Mouse (Mus musculus): ENCODE measurements around the gene Pdlim4. TPM values are rescaled to one million over a fixed set of nuclear protein-coding genes. Genes with fewer than 3 reads are reported as not detected.

The Pdlim4 gene
- polyA plus RNA-seq, 1 experiment from 2014 or later: 22.6 TPM

DNA sequence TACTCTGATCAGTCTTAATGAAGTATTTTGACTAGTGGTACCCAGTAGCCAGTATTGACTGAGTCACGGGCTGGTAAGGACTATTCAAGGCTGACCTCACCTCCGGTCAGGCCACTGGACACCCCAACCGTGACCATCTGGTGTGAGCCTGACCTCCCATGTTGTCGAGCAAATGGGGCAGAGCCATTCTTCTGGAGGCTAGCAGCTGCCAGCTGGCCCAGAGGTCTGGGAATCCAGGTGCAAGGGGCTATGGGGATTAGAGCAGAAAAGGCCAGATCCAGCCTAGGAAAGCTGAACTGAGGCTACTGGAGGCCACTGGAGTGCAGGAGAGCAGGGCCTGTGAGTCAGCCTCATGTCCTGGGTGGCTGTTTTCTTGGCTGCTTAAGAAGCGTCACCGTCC, 6.5 kb upstream of the Pdlim4 start:
- H3K36me3 ChIP-seq (ENCODE audit: control insufficient read depth, insufficient read depth): no peaks in the 10 kb centered on the region
- WGBS: 88% methylated on average over 6 of the region's 6 CpGs
- no peak overlapping the region for H3K9ac ChIP-seq (ENCODE audit: low read depth, low read length)
- H3K4me1 ChIP-seq (replicated peaks; ENCODE audit: control insufficient read depth, insufficient read depth, low read length): no peaks in the 10 kb centered on the region
- ATAC-seq: no peak
- no peaks in the 10 kb centered on the region for H3K9me3 ChIP-seq (ENCODE audit: control insufficient read depth)
- no peak overlapping the region for H3K4me2 ChIP-seq (replicated peaks; ENCODE audit: low read depth)
- no peak overlapping the region for H3K27ac ChIP-seq (ENCODE audit: low read depth, low read length)
- 0 out of 2 replicates have a peak, but pooled peaks cover 5% of the 10 kb centered on the region for H3K27me3 ChIP-seq (replicated peaks; ENCODE audit: control insufficient read depth, insufficient read depth, low read length)
- TF ChIP-seq CTCF (IDR thresholded peaks at IDR 0.05; ENCODE audit: low read depth): no peak
- H3K4me3 ChIP-seq (ENCODE audit: low read depth, low read length): no peak overlapping the region

DNA sequence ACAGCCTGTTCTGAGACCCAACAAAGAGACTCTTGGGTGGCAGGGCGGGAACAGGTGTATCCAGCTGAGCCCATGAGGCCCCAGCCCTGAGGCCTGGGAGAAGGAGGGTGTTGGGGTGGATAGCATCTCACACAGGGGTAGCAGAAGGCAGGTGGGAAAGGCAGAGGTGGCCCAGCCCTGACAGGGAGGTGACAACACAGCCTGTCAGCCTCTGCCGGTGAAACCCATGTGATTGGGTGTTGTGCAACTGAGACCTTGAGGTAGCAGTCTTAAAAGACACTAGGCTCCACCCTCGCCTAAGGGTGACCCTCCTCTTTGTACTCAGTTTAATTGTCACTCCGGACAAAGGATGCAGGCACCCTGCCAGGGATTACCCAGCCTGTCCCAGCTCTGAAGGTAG, 4.5 kb upstream of the Pdlim4 start:
- Histone ChIP-seq H3K27ac (ENCODE audit: low read depth, low read length) (no peak overlapping the region), H3K4me1 (replicated peaks; ENCODE audit: control insufficient read depth, insufficient read depth, low read length) (no peaks in the 10 kb centered on the region), H3K9me3 (ENCODE audit: control insufficient read depth) (no peaks in the 10 kb centered on the region), H3K36me3 (ENCODE audit: control insufficient read depth, insufficient read depth) (no peaks in the 10 kb centered on the region), H3K9ac (ENCODE audit: low read depth, low read length) (no peak overlapping the region), H3K27me3 (replicated peaks; ENCODE audit: control insufficient read depth, insufficient read depth, low read length) (0 out of 2 replicates have a peak, but pooled peaks cover 10% of the 10 kb centered on the region), H3K4me2 (replicated peaks; ENCODE audit: low read depth) (no peak overlapping the region), H3K4me3 (ENCODE audit: low read depth, low read length) (no peak overlapping the region)
- WGBS: 36% methylated on average over 4 of the region's 4 CpGs
- ATAC-seq: peak; percentile 29; the same call in 1 of the 2 replicates
- TF ChIP-seq CTCF (IDR thresholded peaks at IDR 0.05; ENCODE audit: low read depth): no peak

- Histone ChIP-seq H3K9me3 (ENCODE audit: control insufficient read depth) (no peaks in the 10 kb centered on the region), H3K27me3 (replicated peaks; ENCODE audit: control insufficient read depth, insufficient read depth, low read length) (peaks cover 16% of the 10 kb centered on the region; the same call in 1 of the 2 replicates), H3K4me3 (ENCODE audit: low read depth, low read length) (no peak overlapping the region), H3K4me1 (replicated peaks; ENCODE audit: control insufficient read depth, insufficient read depth, low read length) (no peaks in the 10 kb centered on the region), H3K36me3 (ENCODE audit: control insufficient read depth, insufficient read depth) (no peaks in the 10 kb centered on the region), H3K4me2 (replicated peaks; ENCODE audit: low read depth) (no peak overlapping the region), H3K9ac (ENCODE audit: low read depth, low read length) (no peak overlapping the region), H3K27ac (ENCODE audit: low read depth, low read length) (no peak overlapping the region)
- 86% methylated on average over 5 of the region's 5 CpGs for WGBS
- ATAC-seq: no peak
- TF ChIP-seq CTCF (IDR thresholded peaks at IDR 0.05; ENCODE audit: low read depth): no peak
Measured at GRCm38 (mm10) chr11:54071726-54072445, 3.1 kb upstream of the Pdlim4 start.

DNA sequence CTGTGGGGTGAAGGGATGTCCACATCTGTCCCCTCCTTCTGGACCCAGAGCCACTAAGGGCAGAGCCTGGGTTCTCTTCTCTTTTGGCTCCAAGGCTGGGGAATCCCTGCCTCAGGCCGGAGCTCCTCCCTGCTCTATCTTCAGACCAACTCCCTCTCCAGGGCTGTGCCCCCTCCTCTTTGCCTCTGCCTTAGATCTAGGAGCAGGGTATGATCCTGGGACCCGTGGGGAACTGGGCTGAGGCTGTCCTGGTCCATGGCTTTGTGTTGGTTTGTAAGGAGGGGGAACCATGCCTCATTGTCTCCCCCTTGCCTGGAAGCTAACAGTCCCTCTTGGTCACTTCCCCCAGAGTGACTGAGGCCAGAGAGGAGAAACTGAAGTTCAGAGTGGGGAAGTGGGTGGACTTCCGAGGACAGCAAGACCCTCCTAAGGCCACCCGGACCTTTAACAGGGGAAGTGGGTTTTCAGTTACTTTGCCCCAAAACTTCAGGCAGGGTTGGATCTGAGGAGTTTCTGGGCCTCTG, 756 bp downstream of the Pdlim4 start:
- H3K4me3 ChIP-seq (ENCODE audit: low read depth, low read length): peak overlapping the region; percentile 41
- no peaks in the 10 kb centered on the region for H3K36me3 ChIP-seq (ENCODE audit: control insufficient read depth, insufficient read depth)
- H3K27me3 ChIP-seq (replicated peaks; ENCODE audit: control insufficient read depth, insufficient read depth, low read length): peaks cover 16% of the 10 kb centered on the region; the same call in 1 of the 2 replicates
- no peak for TF ChIP-seq CTCF (IDR thresholded peaks at IDR 0.05; ENCODE audit: low read depth)
- no peaks in the 10 kb centered on the region for H3K9me3 ChIP-seq (ENCODE audit: control insufficient read depth)
- no peak for ATAC-seq
- peak overlapping the region; percentile 35 for H3K9ac ChIP-seq (ENCODE audit: low read depth, low read length)
- no peak overlapping the region; the same call in 1 of the 2 replicates for H3K27ac ChIP-seq (ENCODE audit: low read depth, low read length)
- WGBS: 41% methylated on average over 4 of the region's 4 CpGs
- no peaks in the 10 kb centered on the region for H3K4me1 ChIP-seq (replicated peaks; ENCODE audit: control insufficient read depth, insufficient read depth, low read length)
- H3K4me2 ChIP-seq (replicated peaks; ENCODE audit: low read depth): peak overlapping the region; percentile 67

DNA sequence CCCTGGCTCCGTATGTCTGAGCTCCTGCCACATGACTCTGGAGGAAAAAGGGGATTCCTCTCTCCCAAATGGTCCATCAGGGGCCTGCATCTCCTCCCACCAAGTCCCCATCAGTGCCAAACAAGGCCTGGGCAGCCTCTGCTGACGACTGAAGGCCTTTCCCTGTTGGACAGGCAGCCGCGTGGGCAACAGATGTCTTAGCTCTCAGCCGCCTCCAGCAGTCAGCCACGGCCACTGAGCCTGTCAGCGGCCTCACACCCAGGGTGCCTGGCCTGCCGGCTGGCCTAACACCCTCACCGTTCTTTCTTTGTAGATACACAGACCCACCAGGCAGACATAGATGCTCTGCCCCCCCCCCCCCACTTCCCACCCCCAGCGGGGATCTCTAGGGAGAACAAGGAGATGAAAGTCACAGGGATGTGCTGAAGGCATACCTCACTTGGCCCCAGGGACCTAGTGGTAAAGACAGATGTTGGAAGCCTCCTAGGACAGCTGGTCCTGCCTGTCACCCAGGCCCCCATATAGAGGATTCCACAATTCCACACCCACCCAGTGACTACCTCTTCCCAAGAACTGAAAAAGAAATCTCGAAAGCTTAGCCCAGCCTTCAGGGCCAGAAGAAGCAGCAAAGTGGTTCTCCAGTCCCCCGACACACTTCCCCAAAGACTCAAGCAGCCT, 1.4 kb downstream of the Pdlim4 start:
- Histone ChIP-seq H3K4me3 (ENCODE audit: low read depth, low read length) (peak overlapping the region; percentile 41; the same call in 1 of the 2 replicates), H3K9me3 (ENCODE audit: control insufficient read depth) (no peaks in the 10 kb centered on the region), H3K27ac (ENCODE audit: low read depth, low read length) (no peak overlapping the region), H3K9ac (ENCODE audit: low read depth, low read length) (peak overlapping the region; percentile 11; the same call in 1 of the 2 replicates), H3K4me2 (replicated peaks; ENCODE audit: low read depth) (peak overlapping the region; percentile 67), H3K27me3 (replicated peaks; ENCODE audit: control insufficient read depth, insufficient read depth, low read length) (peaks cover 16% of the 10 kb centered on the region; the same call in 1 of the 2 replicates), H3K4me1 (replicated peaks; ENCODE audit: control insufficient read depth, insufficient read depth, low read length) (no peaks in the 10 kb centered on the region), H3K36me3 (ENCODE audit: control insufficient read depth, insufficient read depth) (no peaks in the 10 kb centered on the region)
- ATAC-seq: no peak
- 48% methylated on average over 12 of the region's 12 CpGs for whole genome bisulfite sequencing
- TF ChIP-seq CTCF (IDR thresholded peaks at IDR 0.05; ENCODE audit: low read depth): no peak

DNA sequence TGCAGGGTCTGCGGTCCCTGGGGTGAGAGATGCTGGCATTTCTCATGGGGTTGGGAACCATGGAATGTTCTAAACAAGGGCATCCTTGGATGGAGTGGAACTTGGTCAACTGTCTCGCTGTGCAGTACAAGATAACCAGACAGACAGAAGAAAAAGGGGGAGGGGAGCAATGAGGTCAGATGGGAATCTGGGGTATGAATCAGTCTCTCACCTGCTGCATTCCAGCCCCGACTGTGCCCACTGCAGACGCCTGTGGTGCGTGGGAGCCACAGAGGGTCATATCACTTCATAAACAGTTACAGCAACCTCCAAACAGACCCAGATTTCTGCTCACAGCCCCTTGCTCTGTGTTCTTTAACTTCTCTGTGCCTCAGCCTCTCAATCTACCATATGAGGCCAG, 2.4 kb downstream of the Pdlim4 start:
- TF ChIP-seq CTCF (IDR thresholded peaks at IDR 0.05; ENCODE audit: low read depth): no peak
- Histone ChIP-seq H3K9me3 (ENCODE audit: control insufficient read depth) (no peaks in the 10 kb centered on the region), H3K27ac (ENCODE audit: low read depth, low read length) (no peak overlapping the region), H3K4me1 (replicated peaks; ENCODE audit: control insufficient read depth, insufficient read depth, low read length) (no peaks in the 10 kb centered on the region), H3K36me3 (ENCODE audit: control insufficient read depth, insufficient read depth) (no peaks in the 10 kb centered on the region), H3K4me3 (ENCODE audit: low read depth, low read length) (no peak overlapping the region), H3K9ac (ENCODE audit: low read depth, low read length) (no peak overlapping the region), H3K27me3 (replicated peaks; ENCODE audit: control insufficient read depth, insufficient read depth, low read length) (peaks cover 16% of the 10 kb centered on the region; the same call in 1 of the 2 replicates), H3K4me2 (replicated peaks; ENCODE audit: low read depth) (no peak overlapping the region)
- 74% methylated on average over 5 of the region's 5 CpGs for WGBS
- ATAC-seq: no peak
